Mouse (Mus musculus) MEL (cell line): ENCODE results near the gene Dclk1. TPM values are rescaled to one million over a fixed set of nuclear protein-coding genes. Genes with fewer than 3 reads are reported as not detected.

Source experiments
- DNase-seq: peaks from one replicate; pipeline ENCODE4 v3.0.0; 2011; ENCODE audit warnings: low read depth, low spot score
- H3K27ac ChIP-seq: 2 replicates; pipeline ENCODE4 v1.5.1; 2012; ENCODE audit warnings: low read depth, mild to moderate bottlenecking, control low read depth, low read length, moderate library complexity; ENCODE audit not compliant: control insufficient read depth
- H3K27me3 ChIP-seq, 2 experiments: fragments of 150-350 bp in 1 of 2; sonication (generic) in 1 of 2; 2 replicates each; pipeline ENCODE4 v1.6.1; 2012; ENCODE audit warnings: low read length in 2 of 2, mild to moderate bottlenecking in 2 of 2, improper control_type of control experiment in 1 of 2, moderate library complexity in 1 of 2; ENCODE audit not compliant: insufficient read depth in 2 of 2, control insufficient read depth in 1 of 2
- H3K36me3 ChIP-seq, 2 experiments: 2 replicates each; pipeline ENCODE4 v1.6.1; 2012 to 2014; ENCODE audit warnings: low read length in 2 of 2, improper control_type of control experiment in 1 of 2, inconsistent platforms in 1 of 2, mild to moderate bottlenecking in 1 of 2; ENCODE audit not compliant: insufficient read depth in 2 of 2, control insufficient read depth in 1 of 2
- H3K4me1 ChIP-seq, 2 experiments: fragments of 150-350 bp in 1 of 2; sonication (generic) in 1 of 2; 2 replicates each; pipeline ENCODE4 v1.6.1; 2012; ENCODE audit warnings: low read length in 2 of 2, improper control_type of control experiment in 1 of 2, mild to moderate bottlenecking in 1 of 2; ENCODE audit not compliant: insufficient read depth in 2 of 2, control insufficient read depth in 1 of 2
- H3K4me3 ChIP-seq, 2 experiments: fragments of 150-350 bp in 1 of 2; sonication (generic) in 1 of 2; 2 replicates each; pipeline ENCODE4 v1.5.1; 2012; ENCODE audit warnings: low read depth in 2 of 2, low read length in 2 of 2, mild to moderate bottlenecking in 2 of 2, moderate library complexity in 2 of 2, control low read depth in 1 of 2, improper control_type of control experiment in 1 of 2; ENCODE audit not compliant: control insufficient read depth in 1 of 2, insufficient read depth in 1 of 2
- H3K79me2 ChIP-seq: 2 replicates; pipeline ENCODE4 v1.6.1; 2012; ENCODE audit warnings: mild to moderate bottlenecking, low read length, moderate library complexity; ENCODE audit not compliant: control insufficient read depth, poor library complexity, insufficient read depth
- H3K9ac ChIP-seq: 2 replicates; pipeline ENCODE4 v1.6.1; 2012; ENCODE audit warnings: low read depth, mild to moderate bottlenecking, control low read depth, low read length, moderate library complexity; ENCODE audit not compliant: control insufficient read depth, poor library complexity, severe bottlenecking
- H3K9me3 ChIP-seq: fragments of 150-350 bp; sonication (generic); replicated peaks from 2 replicates; pipeline ENCODE4 v1.6.1; 2012; ENCODE audit warnings: mild to moderate bottlenecking, low read length, improper control_type of control experiment, moderate library complexity; ENCODE audit not compliant: insufficient read depth
- BHLHE40 ChIP-seq: IDR thresholded peaks from 2 replicates; pipeline ENCODE4 v1.6.1; 2012; ENCODE audit warnings: low read depth, mild to moderate bottlenecking, inconsistent platforms, low read length, improper control_type of control experiment, borderline replicate concordance
- CHD1 ChIP-seq: IDR thresholded peaks from 2 replicates; pipeline ENCODE4 v1.6.1; 2012; ENCODE audit warnings: low read depth, mild to moderate bottlenecking, inconsistent platforms, low read length, improper control_type of control experiment
- CTCF ChIP-seq, 3 experiments: IDR thresholded peaks in 2 of 3; conservative IDR thresholded peaks in 1 of 3; 2 replicates each; pipeline ENCODE4 v1.5.1; 2011 to 2012; ENCODE audit warnings: low read length in 3 of 3, low read depth in 2 of 3, mild to moderate bottlenecking in 2 of 3, improper control_type of control experiment in 1 of 3, inconsistent platforms in 1 of 3, mixed read lengths in 1 of 3, moderate library complexity in 1 of 3; ENCODE audit not compliant: control insufficient read depth in 1 of 3, insufficient read depth in 1 of 3, poor library complexity in 1 of 3, severe bottlenecking in 1 of 3
- E2F4 ChIP-seq: IDR thresholded peaks from 2 replicates; pipeline ENCODE4 v1.6.1; 2011; ENCODE audit warnings: low read depth, low read length, improper control_type of control experiment, borderline replicate concordance
- MAFK ChIP-seq: IDR thresholded peaks from 2 replicates; pipeline ENCODE4 v1.6.1; 2011; ENCODE audit warnings: low read depth, mild to moderate bottlenecking, low read length, improper control_type of control experiment, borderline replicate concordance
- MAZ ChIP-seq: IDR thresholded peaks from 2 replicates; pipeline ENCODE4 v1.6.1; 2012; ENCODE audit warnings: low read depth, mild to moderate bottlenecking, inconsistent platforms, low read length, improper control_type of control experiment
- MXI1 ChIP-seq: IDR thresholded peaks from 2 replicates; pipeline ENCODE4 v1.6.1; 2011; ENCODE audit warnings: mild to moderate bottlenecking, low read depth, low read length, improper control_type of control experiment
- MYB ChIP-seq: IDR thresholded peaks from 2 replicates; pipeline ENCODE4 v1.6.1; 2011; ENCODE audit warnings: mild to moderate bottlenecking, low read depth, low read length, improper control_type of control experiment
- NELFE ChIP-seq: IDR thresholded peaks from 2 replicates; pipeline ENCODE4 v1.6.1; 2011; ENCODE audit warnings: low read depth, low read length, improper control_type of control experiment
- NRF1 ChIP-seq: IDR thresholded peaks from 2 replicates; pipeline ENCODE4 v1.6.1; 2014; ENCODE audit warnings: low read depth, mild to moderate bottlenecking, inconsistent platforms, low read length, improper control_type of control experiment, moderate library complexity; ENCODE audit not compliant: poor library complexity, insufficient read depth, severe bottlenecking
- POLR2A ChIP-seq, 2 experiments: IDR thresholded peaks; 2 replicates each; pipeline ENCODE4 v1.6.1; 2011 to 2012; ENCODE audit warnings: low read length in 2 of 2, mild to moderate bottlenecking in 2 of 2, control low read depth in 1 of 2, improper control_type of control experiment in 1 of 2, low read depth in 1 of 2, moderate library complexity in 1 of 2; ENCODE audit not compliant: control insufficient read depth in 1 of 2, insufficient read depth in 1 of 2, poor library complexity in 1 of 2
- POLR2AphosphoS5 ChIP-seq: IDR thresholded peaks from 2 replicates; pipeline ENCODE4 v1.6.1; 2012; ENCODE audit warnings: low read depth, borderline replicate concordance, mild to moderate bottlenecking, inconsistent platforms, low read length, moderate library complexity, mixed read lengths
- RCOR1 ChIP-seq: IDR thresholded peaks from 2 replicates; pipeline ENCODE4 v1.6.1; 2012; ENCODE audit warnings: low read depth, mild to moderate bottlenecking, inconsistent platforms, low read length, improper control_type of control experiment
- SIN3A ChIP-seq: IDR thresholded peaks from 2 replicates; pipeline ENCODE4 v1.6.1; 2012; ENCODE audit warnings: low read length, improper control_type of control experiment, inconsistent platforms
- SMC3 ChIP-seq: IDR thresholded peaks from 2 replicates; pipeline ENCODE4 v1.6.1; 2011; ENCODE audit warnings: low read depth, low read length, improper control_type of control experiment
- TAL1 ChIP-seq: IDR thresholded peaks from 2 replicates; pipeline ENCODE4 v1.6.1; 2012; ENCODE audit warnings: mild to moderate bottlenecking, inconsistent platforms, low read length, moderate library complexity, mixed read lengths
- TBP ChIP-seq: IDR thresholded peaks from 2 replicates; pipeline ENCODE4 v1.8.0; 2011; ENCODE audit warnings: low read depth, low read length, improper control_type of control experiment
- USF2 ChIP-seq, 2 experiments: IDR thresholded peaks; 2 replicates each; pipeline ENCODE4 v1.6.1; 2011 to 2012; ENCODE audit warnings: improper control_type of control experiment in 2 of 2, low read length in 2 of 2, borderline replicate concordance in 1 of 2, inconsistent platforms in 1 of 2, low read depth in 1 of 2, mild to moderate bottlenecking in 1 of 2; ENCODE audit not compliant: insufficient read depth in 1 of 2
- ZKSCAN1 ChIP-seq: IDR thresholded peaks from 2 replicates; pipeline ENCODE4 v1.6.1; 2012; ENCODE audit warnings: low read depth, mild to moderate bottlenecking, inconsistent platforms, low read length, improper control_type of control experiment, moderate library complexity
- ZMIZ1 ChIP-seq: IDR thresholded peaks from 2 replicates; pipeline ENCODE4 v1.6.1; 2012; ENCODE audit warnings: low read depth, mild to moderate bottlenecking, inconsistent platforms, low read length, improper control_type of control experiment, moderate library complexity
- polyA plus RNA-seq, 2 experiments: library from polyadenylated mRNA; stranded (reverse) in 1 of 2; unstranded in 1 of 2; fragments of >175 nt in 1 of 2; fragments of >200 nt in 1 of 2; gene quantifications; 2 replicates each; pipeline versions ENCODE4 v1.2.1 to v1.2.4; 2012; ENCODE audit warnings: low replicate concordance in 2 of 2, low read depth in 1 of 2; ENCODE audit not compliant: insufficient read length in 2 of 2, insufficient read depth in 1 of 2, missing spikeins in 1 of 2
- total RNA-seq: library from RNA; depleted of rRNA; stranded (reverse); fragments of 300-350 nt; gene quantifications from 2 replicates; pipeline ENCODE4 v1.2.3, GENCODE M21; 2012

Gene Dclk1
- total and polyA plus RNA-seq, 3 experiments, result not detected

DNA sequence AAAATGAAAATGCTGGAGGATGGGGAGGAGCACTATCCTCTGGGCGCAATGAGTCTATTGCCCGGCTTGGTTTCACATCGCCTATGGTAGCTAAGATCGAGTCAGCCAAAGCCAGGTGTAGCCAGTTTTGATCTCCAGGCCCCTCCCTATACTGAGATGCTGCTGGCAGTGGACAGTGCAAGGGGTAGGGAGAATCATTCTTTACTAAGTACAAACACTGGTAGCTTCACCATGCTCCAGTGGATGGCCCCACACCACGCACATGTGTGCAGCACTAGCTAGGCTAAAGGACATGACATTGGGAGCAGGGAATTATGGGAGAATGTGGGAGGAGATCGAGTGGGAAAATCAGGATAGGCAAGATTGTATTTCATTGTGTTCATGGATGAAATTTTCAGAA is 176.7 kb downstream of the Dclk1 start:
- H3K9me3 ChIP-seq, result no peaks in the 10 kb centered on the region
- TF ChIP-seq RCOR1 (no peak), SMC3 (no peak), NRF1 (no peak), SIN3A (no peak), MAZ (no peak), TAL1 (no peak), MAFK (no peak), NELFE (no peak), CHD1 (no peak), E2F4 (no peak), ZMIZ1 (no peak), USF2 (IDR thresholded peaks at IDR 0.05; ENCODE audit: borderline replicate concordance in 1 of 2, insufficient read depth in 1 of 2, low read depth in 1 of 2, low read length in 2 of 2) (no peak), CTCF (IDR thresholded peaks at IDR 0.05 in 2 of 3, conservative IDR thresholded peaks at IDR 0.05 in 1 of 3; ENCODE audit: control insufficient read depth in 1 of 3, insufficient read depth in 1 of 3, low read depth in 2 of 3, low read length in 3 of 3, poor library complexity in 1 of 3, severe bottlenecking in 1 of 3) (no peak), POLR2AphosphoS5 (no peak), POLR2A (IDR thresholded peaks at IDR 0.05; ENCODE audit: control insufficient read depth in 1 of 2, insufficient read depth in 1 of 2, low read depth in 1 of 2, low read length in 2 of 2, poor library complexity in 1 of 2) (no peak), BHLHE40 (no peak), ZKSCAN1 (no peak), MYB (no peak)
- no peak overlapping the region for H3K27ac ChIP-seq
- DNase-seq, result no peak
- H3K4me1 ChIP-seq, result no peaks in the 10 kb centered on the region
- no peaks in the 10 kb centered on the region for H3K27me3 ChIP-seq
- H3K79me2 ChIP-seq, result no peaks in the 10 kb centered on the region
- H3K4me3 ChIP-seq, result no peak overlapping the region
- H3K36me3 ChIP-seq, result no peaks in the 10 kb centered on the region
- H3K9ac ChIP-seq, result no peak overlapping the region

DNA sequence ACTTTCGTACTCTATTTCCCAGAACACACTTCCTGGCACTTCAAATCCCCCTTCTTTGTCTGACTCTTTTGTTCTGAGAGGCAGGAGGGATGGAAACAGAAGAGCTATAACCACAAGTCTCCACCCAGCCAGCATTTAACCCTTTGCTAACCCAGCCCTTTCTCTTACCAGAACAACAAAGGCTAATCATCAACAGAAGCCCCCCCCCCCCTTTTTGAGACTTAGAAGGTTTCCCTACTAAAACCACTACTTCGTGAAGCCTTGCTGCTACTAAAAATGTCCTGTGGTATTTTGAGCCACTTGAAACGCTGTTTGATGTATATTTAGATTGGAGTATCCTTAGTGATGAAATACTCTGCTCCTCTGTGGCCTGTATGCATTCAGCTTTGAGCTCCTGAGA is 177.2 kb downstream of the Dclk1 start:
- no peaks in the 10 kb centered on the region for H3K9me3 ChIP-seq
- TF ChIP-seq MXI1 (no peak), MAFK (no peak), TBP (no peak)
- TF ChIP-seq, all 39 proteins: peak for 0
- H3K79me2 ChIP-seq, result no peaks in the 10 kb centered on the region
- no peaks in the 10 kb centered on the region for H3K27me3 ChIP-seq
- no peak overlapping the region for H3K9ac ChIP-seq
- no peak overlapping the region for H3K4me3 ChIP-seq
- H3K4me1 ChIP-seq, result no peaks in the 10 kb centered on the region
- DNase-seq, result no peak
- no peak overlapping the region for H3K27ac ChIP-seq
- no peaks in the 10 kb centered on the region for H3K36me3 ChIP-seq
